Mouse (Mus musculus): ENCODE results near the gene Cd47. TPM values are rescaled to one million over a fixed set of nuclear protein-coding genes. Genes with fewer than 3 reads are reported as not detected.

Gene Cd47
- polyA plus RNA-seq, 1 experiment from 2014 or later: 96.3 TPM

GRCm38 (mm10) chr16:49800996-49801395 lies 663 bp downstream of the Cd47 start:
- no peaks in the 10 kb centered on the region for H3K9me3 ChIP-seq (ENCODE audit: low read depth, low read length)
- no peak for TF ChIP-seq CTCF (IDR thresholded peaks at IDR 0.05; ENCODE audit: low read depth)
- H3K27ac ChIP-seq (ENCODE audit: low read depth): no peak overlapping the region
- no peaks in the 10 kb centered on the region for H3K27me3 ChIP-seq (ENCODE audit: insufficient read depth, low read length)
- peak; percentile 35; the same call in 1 of the 2 replicates for ATAC-seq (ENCODE audit: insufficient read depth)
- H3K9ac ChIP-seq: no peak overlapping the region
- H3K4me1 ChIP-seq (ENCODE audit: insufficient read depth): 0 out of 2 replicates have a peak, but pooled peaks cover 5% of the 10 kb centered on the region
- 47% methylated on average over 5 of the region's 5 CpGs for WGBS
- no peaks in the 10 kb centered on the region for H3K36me3 ChIP-seq (ENCODE audit: insufficient read depth)
- H3K4me3 ChIP-seq (ENCODE audit: low read depth, low read length): no peak overlapping the region
- no peak for DNase-seq
- no peak overlapping the region for H3K4me2 ChIP-seq

GRCm38 (mm10) chr16:49801399-49801798 lies 1.1 kb downstream of the Cd47 start:
- Histone ChIP-seq H3K9me3 (ENCODE audit: low read depth, low read length) (no peaks in the 10 kb centered on the region), H3K9ac (no peak overlapping the region), H3K4me1 (ENCODE audit: insufficient read depth) (0 out of 2 replicates have a peak, but pooled peaks cover 5% of the 10 kb centered on the region), H3K4me2 (no peak overlapping the region), H3K27me3 (ENCODE audit: insufficient read depth, low read length) (no peaks in the 10 kb centered on the region), H3K36me3 (ENCODE audit: insufficient read depth) (no peaks in the 10 kb centered on the region), H3K4me3 (ENCODE audit: low read depth, low read length) (no peak overlapping the region), H3K27ac (ENCODE audit: low read depth) (no peak overlapping the region)
- TF ChIP-seq CTCF (IDR thresholded peaks at IDR 0.05; ENCODE audit: low read depth): no peak
- DNase-seq: peak; percentile 81
- peak; percentile 70; the same call in 1 of the 2 replicates for ATAC-seq (ENCODE audit: insufficient read depth)
- WGBS: 36% methylated on average over 5 of the region's 5 CpGs

GRCm38 (mm10) chr16:49802993-49803392 lies 2.7 kb downstream of the Cd47 start:
- no peaks in the 10 kb centered on the region for H3K9me3 ChIP-seq (ENCODE audit: low read depth, low read length)
- TF ChIP-seq CTCF (IDR thresholded peaks at IDR 0.05; ENCODE audit: low read depth): no peak
- 0 out of 2 replicates have a peak, but pooled peaks cover 5% of the 10 kb centered on the region for H3K4me1 ChIP-seq (ENCODE audit: insufficient read depth)
- no peak overlapping the region for H3K4me3 ChIP-seq (ENCODE audit: low read depth, low read length)
- 76% methylated on average over 2 of the region's 2 CpGs for WGBS
- DNase-seq (no peak), ATAC-seq (ENCODE audit: insufficient read depth) (no peak)
- no peak overlapping the region for H3K9ac ChIP-seq
- no peaks in the 10 kb centered on the region for H3K36me3 ChIP-seq (ENCODE audit: insufficient read depth)
- H3K27ac ChIP-seq (ENCODE audit: low read depth): no peak overlapping the region
- no peaks in the 10 kb centered on the region for H3K27me3 ChIP-seq (ENCODE audit: insufficient read depth, low read length)
- H3K4me2 ChIP-seq: no peak overlapping the region

GRCm38 (mm10) chr16:49803932-49804461 lies 3.7 kb downstream of the Cd47 start:
- Histone ChIP-seq H3K9ac (peak overlapping the region; percentile 34; the same call in 1 of the 2 replicates), H3K9me3 (ENCODE audit: low read depth, low read length) (no peaks in the 10 kb centered on the region), H3K4me2 (peak overlapping the region; percentile 63), H3K4me3 (ENCODE audit: low read depth, low read length) (peak overlapping the region; percentile 22), H3K36me3 (ENCODE audit: insufficient read depth) (no peaks in the 10 kb centered on the region), H3K27ac (ENCODE audit: low read depth) (no peak overlapping the region), H3K27me3 (ENCODE audit: insufficient read depth, low read length) (no peaks in the 10 kb centered on the region), H3K4me1 (ENCODE audit: insufficient read depth) (0 out of 2 replicates have a peak, but pooled peaks cover 5% of the 10 kb centered on the region)
- ATAC-seq (ENCODE audit: insufficient read depth) (0 out of 2 replicates have a peak, but pooled peaks have one; percentile 35), DNase-seq (peak; percentile 47)
- WGBS: 6% methylated on average over 12 of the region's 12 CpGs
- TF ChIP-seq CTCF (IDR thresholded peaks at IDR 0.05; ENCODE audit: low read depth): no peak

- Histone ChIP-seq H3K9me3 (ENCODE audit: low read depth, low read length) (no peaks in the 10 kb centered on the region), H3K9ac (no peak overlapping the region), H3K27me3 (ENCODE audit: insufficient read depth, low read length) (no peaks in the 10 kb centered on the region), H3K27ac (ENCODE audit: low read depth) (no peak overlapping the region), H3K4me3 (ENCODE audit: low read depth, low read length) (no peak overlapping the region), H3K36me3 (ENCODE audit: insufficient read depth) (no peaks in the 10 kb centered on the region), H3K4me1 (ENCODE audit: insufficient read depth) (0 out of 2 replicates have a peak, but pooled peaks cover 3% of the 10 kb centered on the region), H3K4me2 (no peak overlapping the region)
- TF ChIP-seq CTCF (IDR thresholded peaks at IDR 0.05; ENCODE audit: low read depth): no peak
- no peak for DNase-seq
- 82% methylated on average over 10 of the region's 10 CpGs for WGBS
- no peak for ATAC-seq (ENCODE audit: insufficient read depth)
Measured at GRCm38 (mm10) chr16:49806920-49807319, 6.6 kb downstream of the Cd47 start.

GRCm38 (mm10) chr16:49807419-49807841 lies 7.1 kb downstream of the Cd47 start:
- WGBS: 59% methylated on average over 7 of the region's 7 CpGs
- Histone ChIP-seq H3K9me3 (ENCODE audit: low read depth, low read length) (no peaks in the 10 kb centered on the region), H3K4me3 (ENCODE audit: low read depth, low read length) (no peak overlapping the region), H3K27me3 (ENCODE audit: insufficient read depth, low read length) (no peaks in the 10 kb centered on the region), H3K27ac (ENCODE audit: low read depth) (no peak overlapping the region), H3K36me3 (ENCODE audit: insufficient read depth) (no peaks in the 10 kb centered on the region), H3K9ac (no peak overlapping the region), H3K4me2 (no peak overlapping the region), H3K4me1 (ENCODE audit: insufficient read depth) (0 out of 2 replicates have a peak, but pooled peaks cover 3% of the 10 kb centered on the region)
- ATAC-seq (ENCODE audit: insufficient read depth) (no peak), DNase-seq (no peak)
- TF ChIP-seq CTCF (IDR thresholded peaks at IDR 0.05; ENCODE audit: low read depth): no peak

GRCm38 (mm10) chr16:49807862-49808430 lies 7.6 kb downstream of the Cd47 start:
- Histone ChIP-seq H3K4me2 (0 out of 2 replicates have a peak overlapping the region, but pooled peaks have one; percentile 7), H3K9ac (no peak overlapping the region), H3K4me1 (ENCODE audit: insufficient read depth) (0 out of 2 replicates have a peak, but pooled peaks cover 3% of the 10 kb centered on the region), H3K9me3 (ENCODE audit: low read depth, low read length) (no peaks in the 10 kb centered on the region), H3K27ac (ENCODE audit: low read depth) (no peak overlapping the region), H3K4me3 (ENCODE audit: low read depth, low read length) (no peak overlapping the region), H3K27me3 (ENCODE audit: insufficient read depth, low read length) (no peaks in the 10 kb centered on the region), H3K36me3 (ENCODE audit: insufficient read depth) (no peaks in the 10 kb centered on the region)
- no peak for TF ChIP-seq CTCF (IDR thresholded peaks at IDR 0.05; ENCODE audit: low read depth)
- DNase-seq (no peak), ATAC-seq (ENCODE audit: insufficient read depth) (no peak)
- WGBS: 60% methylated on average over 18 of the region's 18 CpGs
